Comparison of ENCODE assay signal across 20 mouse cellular contexts in the genomic region with DNA sequence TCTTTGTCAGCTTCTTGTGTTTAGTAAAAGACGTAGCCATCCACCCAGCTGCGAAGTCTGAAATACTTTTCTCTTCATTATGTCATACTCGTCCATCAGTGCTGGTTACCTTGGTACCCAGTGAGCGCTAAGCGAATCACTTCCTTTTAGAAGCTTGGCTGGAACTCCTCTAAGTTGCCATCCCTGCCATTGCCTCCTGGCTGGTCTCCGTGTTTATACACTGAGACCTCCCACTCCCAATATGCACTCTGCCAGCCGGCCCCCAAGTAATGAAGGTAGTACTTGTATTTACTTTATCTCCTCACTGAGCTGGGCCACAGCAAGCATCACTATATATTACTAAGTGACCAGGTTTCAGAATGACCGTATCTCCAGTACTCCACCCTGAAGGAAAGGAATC.
DNase-seq lines count a peak whose midpoint lies in the region; ATAC-seq and TF ChIP-seq lines count a peak whose summit lies in the region.
"Had no signal": no experiment of that assay in that cellular context is flagged by ENCODE, and none has a peak within 500 bp of the region (broad histone marks: within the 10 kb centered on the region; RNA-seq: fewer than 3 reads in every experiment).

No protein-coding gene starts in this region.

- DNase-seq in forebrain, embryonic 10.5 days (ENCODE audit: extremely low spot score, low spot score) = no peak
- DNase-seq in layer of hippocampus, adult 18-20 months (ENCODE audit: low spot score in 2 of 2) = peak; percentile 58 to 61
- no peak for DNase-seq in layer of hippocampus, postnatal 25 days (ENCODE audit: extremely low spot score in 1 of 2, low spot score in 1 of 2)
- peak; percentile 78 for DNase-seq in brain, embryonic 14.5 days (ENCODE audit: low read depth)
- DNase-seq in layer of hippocampus, adult 2 months (ENCODE audit: low spot score in 2 of 2) = peak in 1 of 2 experiments; percentile 58
- DNase-seq in urinary bladder, postnatal 4 days (ENCODE audit: low spot score in 2 of 2) = no peak
- DNase-seq in ovary, postnatal 36 days (ENCODE audit: low spot score) = no peak
- DNase-seq: B cell, adult 2 months; embryo, embryonic 11 days; gastrocnemius, adult 2 months; heart, postnatal 10 days; kidney, adult 11 months; lung, adult 2 months; lung, postnatal 36 days; thymus, postnatal 14 days had no signal

- no peak overlapping the region for H3K4me3 ChIP-seq in forebrain, embryonic 15.5 days
- H3K4me3 ChIP-seq in forebrain, embryonic 10.5 days = no peak overlapping the region
- H3K4me3 ChIP-seq in layer of hippocampus, adult 2 months = no peak overlapping the region
- H3K4me3 ChIP-seq: gastrocnemius, adult 2 months; limb, embryonic 12.5 days; liver, embryonic 12.5 days had no signal

- no peak for TF ChIP-seq POLR2A in brain, embryonic 14.5 days (IDR thresholded peaks at IDR 0.05; ENCODE audit: borderline replicate concordance, extremely low read depth, insufficient read depth, insufficient read length, poor library complexity, severe bottlenecking)

- H3K27ac ChIP-seq in forebrain, embryonic 15.5 days (replicated peaks) = peak overlapping the region; percentile 63
- H3K27ac ChIP-seq in forebrain, embryonic 10.5 days = no peak overlapping the region
- H3K27ac ChIP-seq in layer of hippocampus, adult 2 months = peak overlapping the region; percentile 91
- H3K27ac ChIP-seq: gastrocnemius, adult 2 months; limb, embryonic 12.5 days; liver, embryonic 12.5 days had no signal

- no peaks in the 10 kb centered on the region for H3K36me3 ChIP-seq in forebrain, embryonic 15.5 days
- H3K36me3 ChIP-seq in forebrain, embryonic 10.5 days (replicated peaks) = no peaks in the 10 kb centered on the region
- H3K36me3 ChIP-seq: limb, embryonic 12.5 days; liver, embryonic 12.5 days had no signal

- peaks cover 12% of the 10 kb centered on the region for H3K4me1 ChIP-seq in forebrain, embryonic 15.5 days
- H3K4me1 ChIP-seq in forebrain, embryonic 10.5 days = no peaks in the 10 kb centered on the region
- H3K4me1 ChIP-seq: limb, embryonic 12.5 days; liver, embryonic 12.5 days had no signal

- no peak overlapping the region for H3K4me2 ChIP-seq in forebrain, embryonic 15.5 days (replicated peaks)
- H3K4me2 ChIP-seq: heart, embryonic 11.5 days; limb, embryonic 12.5 days; liver, embryonic 12.5 days had no signal

- ATAC-seq in forebrain, embryonic 15.5 days (replicated peaks) = peak; percentile 76
- ATAC-seq: liver, embryonic 12.5 days; midbrain, embryonic 16.5 days had no signal

- no peaks in the 10 kb centered on the region for H3K9me3 ChIP-seq in forebrain, embryonic 15.5 days
- H3K9me3 ChIP-seq in forebrain, embryonic 10.5 days = no peaks in the 10 kb centered on the region
- H3K9me3 ChIP-seq: limb, embryonic 12.5 days; liver, embryonic 12.5 days had no signal

- H3K9ac ChIP-seq in forebrain, embryonic 15.5 days (replicated peaks) = no peak overlapping the region
- H3K9ac ChIP-seq: limb, embryonic 12.5 days; liver, embryonic 12.5 days had no signal

- no peaks in the 10 kb centered on the region for H3K27me3 ChIP-seq in forebrain, embryonic 15.5 days
- no peaks in the 10 kb centered on the region for H3K27me3 ChIP-seq in forebrain, embryonic 10.5 days (ENCODE audit: poor library complexity, severe bottlenecking)
- H3K27me3 ChIP-seq: limb, embryonic 12.5 days; liver, embryonic 12.5 days had no signal

- no peak for TF ChIP-seq CTCF in brain, embryonic 14.5 days (IDR thresholded peaks at IDR 0.05; ENCODE audit: borderline replicate concordance, extremely low read depth, insufficient read depth, insufficient read length)
- no peak for TF ChIP-seq CTCF in layer of hippocampus, adult 2 months (conservative IDR thresholded peaks at IDR 0.05)

- WGBS in forebrain, embryonic 15.5 days = 39% methylated on average over 8 of the region's 8 CpGs
- WGBS in forebrain, embryonic 10.5 days = 89% methylated on average over 8 of the region's 8 CpGs

Comparison
In these comparisons a context has a peak if more than half of its experiments do, and no peak if none do; other contexts are left out.
1. DNase-seq: peak in layer of hippocampus, adult 18-20 months (2 of 2) and brain, embryonic 14.5 days (single experiment); none in forebrain, embryonic 10.5 days (single experiment), layer of hippocampus, postnatal 25 days (0 of 2), urinary bladder, postnatal 4 days (0 of 2) and ovary, postnatal 36 days (single experiment).